Mouse (Mus musculus) splenic B cell, adult 2 months (primary cell): Measurements from ENCODE around the gene Rprd2.
"Not testable (repeated sequence)": the region's sequence is repeated elsewhere in the genome, so short reads cannot be mapped to it uniquely, and the experiment has no call there.

ENCODE experiments used
- DNase-seq: peaks from one replicate; pipeline ENCODE4 v3.0.0-alpha.2; 2011; ENCODE audit warnings: low read depth, low spot score
- H3K27me3 ChIP-seq: 2 replicates; pipeline ENCODE4 v1.6.1; 2012; ENCODE audit warnings: mild to moderate bottlenecking, low read length, moderate library complexity, mixed read lengths; ENCODE audit not compliant: control insufficient read depth, poor library complexity, insufficient read depth, severe bottlenecking
- H3K36me3 ChIP-seq: 2 replicates; pipeline ENCODE4 v1.6.1; 2012; ENCODE audit warnings: mild to moderate bottlenecking, low read length, moderate library complexity, mixed read lengths; ENCODE audit not compliant: control insufficient read depth, poor library complexity, insufficient read depth, severe bottlenecking

Rprd2 gene

GRCm38 (mm10) chr3:95842503-95843214 lies 24.0 kb upstream of the Rprd2 start:
- Histone ChIP-seq H3K36me3 (peaks cover 28% of the 10 kb centered on the region), H3K27me3 (no peaks in the 10 kb centered on the region)
- DNase-seq: peak; percentile 34

- no peak for DNase-seq
These were observed 20.6 kb upstream of the Rprd2 start for GRCm38 (mm10) chr3:95839250-95839649.

DNA sequence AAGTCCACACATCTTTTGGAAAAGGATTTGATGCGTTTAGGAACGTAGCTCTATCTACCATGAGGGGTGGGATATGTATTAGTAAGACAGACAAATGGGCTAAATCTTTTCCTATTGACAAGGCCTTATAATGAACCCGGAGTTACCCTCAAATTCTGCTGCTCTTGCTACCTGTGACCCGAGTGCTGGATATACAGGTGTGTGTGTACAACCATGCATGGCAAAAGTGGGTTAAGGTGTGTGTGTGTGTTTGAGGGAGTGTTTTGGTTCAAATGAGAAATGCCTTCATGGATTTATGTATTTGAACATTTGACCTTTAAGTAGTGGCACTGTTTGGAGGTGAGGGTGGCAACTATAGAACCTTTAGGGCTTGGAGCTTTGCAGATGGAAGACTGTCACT lies 10.4 kb upstream of the Rprd2 start:
- Histone ChIP-seq H3K36me3 (peaks cover 10% of the 10 kb centered on the region), H3K27me3 (no peaks in the 10 kb centered on the region)
- DNase-seq: no peak

More at GRCm38 (mm10) chr3:95839250-95839649, 20.6 kb upstream of the Rprd2 start:
- Histone ChIP-seq H3K36me3 (peaks cover 21% of the 10 kb centered on the region), H3K27me3 (no peaks in the 10 kb centered on the region)

- no peaks in the 10 kb centered on the region for H3K27me3 ChIP-seq
- H3K36me3 ChIP-seq: peaks cover 5% of the 10 kb centered on the region; the same call in 1 of the 2 replicates
- no peak for DNase-seq
These were observed 7.6 kb upstream of the Rprd2 start for GRCm38 (mm10) chr3:95826275-95826674.

DNA sequence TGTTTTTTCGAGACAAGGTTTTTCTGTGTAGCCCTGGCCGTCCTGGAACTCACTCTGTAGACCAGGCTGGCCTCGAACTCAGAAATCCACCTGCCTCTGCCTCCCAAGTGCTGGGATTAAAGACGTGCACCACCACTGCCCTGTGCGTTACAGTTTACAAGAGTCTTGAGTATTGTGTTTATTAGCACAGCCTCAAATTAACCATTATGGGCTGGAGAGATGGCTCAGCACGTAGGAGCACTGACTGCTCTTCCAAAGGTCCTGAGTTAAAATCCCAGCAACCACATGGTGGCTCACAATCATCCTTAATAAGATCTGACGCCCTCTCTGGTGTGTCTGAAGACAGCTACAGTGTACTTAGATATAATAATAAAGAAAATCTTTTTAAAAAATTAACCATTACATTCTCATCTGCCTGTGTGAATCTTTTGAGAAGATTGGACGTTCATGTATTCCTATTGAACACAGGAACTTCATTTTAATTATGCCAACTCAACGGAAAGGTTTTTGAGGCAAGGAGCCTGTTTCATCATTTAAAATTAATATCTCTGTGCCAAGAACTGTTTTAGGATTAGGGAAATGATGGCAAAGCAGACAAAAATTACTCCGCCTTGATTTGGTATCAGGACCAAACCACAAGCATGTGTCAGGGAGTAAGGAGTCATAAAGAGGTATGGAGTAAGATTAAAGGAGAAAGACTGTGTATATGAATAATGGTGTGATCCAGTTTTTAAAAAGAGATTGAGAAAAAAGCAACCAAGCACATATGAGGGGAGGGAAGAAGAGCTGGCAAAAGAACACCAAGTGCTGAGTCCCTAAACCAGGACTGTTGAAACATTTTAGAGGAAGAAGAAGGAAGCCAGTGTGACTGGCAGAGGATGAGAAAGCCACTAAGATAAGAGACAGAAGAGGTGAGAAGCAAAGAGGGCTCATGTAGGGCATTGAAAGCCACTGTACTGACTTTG lies 1.7 kb upstream of the Rprd2 start:
- DNase-seq: no peak
- Histone ChIP-seq H3K27me3 (no peaks in the 10 kb centered on the region), H3K36me3 (no peaks in the 10 kb centered on the region)

DNA sequence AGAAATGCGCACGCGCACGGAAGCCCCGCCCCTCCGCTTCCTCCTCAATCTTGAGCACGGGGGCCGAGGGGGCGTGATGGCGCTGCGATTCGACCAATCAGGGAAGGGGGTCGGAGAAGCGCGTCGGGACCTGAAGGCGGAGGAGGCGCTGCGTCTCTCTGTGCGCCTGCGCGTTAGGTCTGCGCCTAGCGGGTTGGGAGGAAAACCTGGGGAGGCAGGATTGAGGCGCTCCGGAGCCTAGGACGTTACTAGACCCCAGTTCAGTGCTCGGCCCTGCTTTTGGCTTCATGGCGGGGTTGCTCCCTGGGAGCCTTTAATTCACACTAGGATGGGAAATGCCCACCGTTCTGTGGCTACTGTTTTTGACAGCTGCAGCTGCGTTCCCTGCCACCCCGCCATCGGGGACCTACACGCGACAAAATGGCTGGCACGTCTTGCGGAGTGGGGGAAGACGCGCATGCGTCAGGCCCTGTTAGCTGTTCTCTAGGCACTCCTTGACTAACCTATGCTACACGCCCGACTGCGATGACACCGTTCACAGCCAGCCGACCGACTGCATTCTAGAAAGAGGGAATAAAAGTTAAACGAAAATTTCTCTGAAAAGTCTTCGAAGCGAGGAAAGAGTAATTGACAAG lies 805 bp upstream of the Rprd2 start:
- Histone ChIP-seq H3K27me3 (no peaks in the 10 kb centered on the region), H3K36me3 (no peaks in the 10 kb centered on the region)
- DNase-seq: peak; percentile 100

- H3K27me3 ChIP-seq: no peaks in the 10 kb centered on the region
- H3K36me3 ChIP-seq: no peaks in the 10 kb centered on the region
- DNase-seq: peak; percentile 34
These were observed 594 bp downstream of the Rprd2 start for GRCm38 (mm10) chr3:95818026-95818511.

GRCm38 (mm10) chr3:95816681-95817080 lies 2.0 kb downstream of the Rprd2 start:
- peak; percentile 11 for DNase-seq
- H3K36me3 ChIP-seq: no peaks in the 10 kb centered on the region
- H3K27me3 ChIP-seq: no peaks in the 10 kb centered on the region

DNA sequence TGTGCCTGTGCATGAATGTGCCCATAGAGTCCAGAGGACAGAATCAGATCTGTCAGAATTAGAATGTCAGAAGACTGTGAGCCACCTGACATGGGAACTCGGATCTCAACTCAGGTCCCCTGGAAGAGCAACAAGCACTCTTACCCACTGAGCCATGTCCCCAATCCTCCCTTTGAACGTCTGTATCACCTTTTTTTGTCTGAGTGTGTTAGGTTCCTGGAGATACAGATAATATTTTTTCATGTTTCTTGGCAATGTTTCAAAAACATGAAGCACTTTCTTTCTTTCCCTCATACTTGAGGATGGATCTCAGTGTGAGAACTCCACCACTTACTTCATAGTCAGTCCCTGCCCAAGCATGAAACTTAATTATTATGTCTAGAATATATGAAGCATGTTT lies 10.3 kb downstream of the Rprd2 start:
- Histone ChIP-seq H3K27me3 (no peaks in the 10 kb centered on the region), H3K36me3 (peaks cover 5% of the 10 kb centered on the region)
- DNase-seq: no peak

DNA sequence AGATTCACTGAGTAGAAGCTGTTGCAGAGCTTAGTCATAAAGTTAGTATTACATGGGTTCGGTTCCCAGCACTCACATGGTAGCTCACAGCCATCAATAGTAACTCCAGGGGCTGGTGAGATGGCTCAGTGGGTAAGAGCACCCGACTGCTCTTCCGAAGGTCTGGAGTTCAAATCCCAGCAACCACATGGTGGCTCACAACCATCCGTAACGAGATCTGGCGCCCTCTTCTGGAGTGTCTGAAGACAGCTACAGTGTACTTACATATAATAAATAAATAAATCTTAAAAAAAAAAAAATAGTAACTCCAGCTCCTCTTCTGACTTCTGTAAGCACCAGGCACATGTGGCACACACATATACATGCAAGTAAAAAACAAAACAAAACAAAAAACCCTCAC lies 11.0 kb downstream of the Rprd2 start:
- DNase-seq, H3K36me3 ChIP-seq, H3K27me3 ChIP-seq: not testable (repeated sequence)

DNA sequence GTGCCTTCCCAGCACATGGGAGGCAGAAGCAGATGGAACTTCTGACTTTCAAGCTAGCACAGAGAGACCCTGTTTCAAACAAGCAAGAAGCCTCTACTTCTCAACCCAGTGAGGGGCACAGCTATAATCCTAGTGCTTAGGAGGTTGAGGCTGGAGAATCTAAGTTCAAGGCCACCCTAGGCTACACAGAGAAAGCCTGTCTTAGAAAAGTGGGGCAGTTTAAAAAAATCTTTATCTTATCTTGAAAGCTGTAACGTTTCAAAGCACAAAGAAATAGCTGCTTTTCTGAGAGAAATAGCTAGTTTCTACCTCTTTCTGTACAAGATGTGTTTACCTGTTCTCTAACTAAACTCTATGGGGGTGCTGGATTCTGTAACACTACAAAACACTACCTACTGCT lies 12.0 kb downstream of the Rprd2 start:
- no peak for DNase-seq
- Histone ChIP-seq H3K27me3 (no peaks in the 10 kb centered on the region), H3K36me3 (peaks cover 5% of the 10 kb centered on the region)

DNA sequence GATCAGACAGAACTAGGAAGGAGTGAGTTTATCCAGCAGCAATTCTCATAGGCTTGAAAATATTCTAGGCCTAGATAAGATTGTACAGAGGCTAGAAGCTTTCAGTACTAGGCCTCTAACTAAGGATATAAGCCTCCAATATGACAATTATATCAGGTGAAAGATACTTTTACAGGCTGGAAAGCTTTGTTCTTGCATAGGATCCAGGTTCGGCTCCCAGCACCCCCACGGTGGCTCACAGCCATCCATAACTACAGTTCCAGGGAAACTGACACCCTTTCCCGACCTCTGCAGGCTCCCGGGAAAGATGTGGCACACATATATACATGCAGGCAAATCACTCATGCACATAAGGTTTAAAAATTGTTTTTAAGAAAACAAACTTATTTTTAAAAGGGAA lies 14.8 kb downstream of the Rprd2 start:
- peaks cover 5% of the 10 kb centered on the region for H3K36me3 ChIP-seq
- no peak for DNase-seq

DNA sequence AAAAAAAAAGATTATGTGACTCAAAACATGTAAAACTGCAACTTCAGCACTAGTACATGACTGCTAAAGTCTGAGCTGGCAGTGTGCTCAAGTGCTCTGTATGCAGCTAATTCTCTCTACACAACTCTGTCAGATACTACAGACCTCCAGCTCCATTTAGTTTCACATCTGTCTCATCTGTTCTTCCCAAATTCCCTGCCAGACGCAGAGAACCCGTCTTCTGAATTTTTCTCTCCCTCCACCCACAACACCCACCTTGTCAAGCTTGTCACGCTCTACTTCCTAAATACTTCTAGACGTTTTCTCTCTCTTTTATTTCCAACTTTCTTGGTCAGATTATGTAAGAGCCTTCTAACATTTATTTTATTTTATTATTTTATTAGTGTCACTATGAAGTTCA lies 19.9 kb downstream of the Rprd2 start:
- no peak for DNase-seq
- Histone ChIP-seq H3K36me3 (no peaks in the 10 kb centered on the region), H3K27me3 (no peaks in the 10 kb centered on the region)

More for the DNA sequence above, 14.8 kb downstream of the Rprd2 start:
- H3K27me3 ChIP-seq: no peaks in the 10 kb centered on the region

- DNase-seq: no peak
- H3K36me3 ChIP-seq: 0 out of 2 replicates have a peak, but pooled peaks cover 2% of the 10 kb centered on the region
- no peaks in the 10 kb centered on the region for H3K27me3 ChIP-seq
These were observed 24.4 kb downstream of the Rprd2 start for GRCm38 (mm10) chr3:95794299-95794698.
